Mouse (Mus musculus) intestine, postnatal 0 days (tissue): Measurements from ENCODE around the gene Calhm6. TPM values are rescaled to one million over a fixed set of nuclear protein-coding genes. Genes with fewer than 3 reads are reported as not detected.

Experiments
- ATAC-seq: fragments of 200-750 bp; cut with Nextera tagmentation; 2 replicates; pipeline ENCODE4 v1.8.0; 2017; ENCODE audit warnings: mild to moderate bottlenecking, moderate TSS enrichment, moderate library complexity
- H3K27ac ChIP-seq: fragments of 300-500 bp; sonication (generic); 2 replicates; pipeline ENCODE4 v1.5.1; 2014; ENCODE audit warnings: mild to moderate bottlenecking, low read depth, low read length, moderate library complexity
- H3K27me3 ChIP-seq: fragments of 300-500 bp; sonication (generic); replicated peaks from 2 replicates; pipeline ENCODE4 v1.6.1; 2014; ENCODE audit warnings: low read length, mixed read lengths; ENCODE audit not compliant: control insufficient read depth, insufficient read depth
- H3K36me3 ChIP-seq: fragments of 300-500 bp; sonication (generic); 2 replicates; pipeline ENCODE4 v1.6.1; 2014; ENCODE audit warnings: mild to moderate bottlenecking, moderate library complexity; ENCODE audit not compliant: control insufficient read depth, insufficient read depth
- H3K4me1 ChIP-seq: fragments of 300-500 bp; sonication (generic); replicated peaks from 2 replicates; pipeline ENCODE4 v1.6.1; 2014; ENCODE audit warnings: antibody characterized with exemption, low read length, mixed read lengths; ENCODE audit not compliant: control insufficient read depth, insufficient read depth
- H3K4me2 ChIP-seq: fragments of 300-500 bp; sonication (generic); replicated peaks from 2 replicates; pipeline ENCODE4 v1.6.1; 2014; ENCODE audit warnings: low read depth, mild to moderate bottlenecking, moderate library complexity
- H3K4me3 ChIP-seq: fragments of 300-500 bp; sonication (generic); 2 replicates; pipeline ENCODE4 v1.5.1; 2014; ENCODE audit warnings: low read depth, low read length
- H3K9ac ChIP-seq: fragments of 300-500 bp; sonication (generic); 2 replicates; pipeline ENCODE4 v1.6.1; 2014; ENCODE audit warnings: mild to moderate bottlenecking, low read depth, low read length
- H3K9me3 ChIP-seq: fragments of 300-500 bp; sonication (generic); 2 replicates; pipeline ENCODE4 v1.6.1; 2016; ENCODE audit warnings: mixed run types; ENCODE audit not compliant: control insufficient read depth
- CTCF ChIP-seq: sonication (generic); IDR thresholded peaks from 2 replicates; pipeline ENCODE4 v1.5.1; 2016; ENCODE audit warnings: low read depth, mild to moderate bottlenecking, control low read depth, antibody characterized with exemption, moderate library complexity
- WGBS: fragments of 180-500 bp; shearing (Covaris S2); extraction: QIAGEN DNeasy Blood & Tissue Kit; methylation state at CpG from one replicate; pipeline ENCODE4 v1.1.7; 2014; 5-methylcytosine and 5-hydroxymethylcytosine counted together
- polyA plus RNA-seq: library from polyadenylated mRNA; unstranded; fragments of >200 nt; fragmentation: Nextera tagmentation; extraction: Ambion mirVana; gene quantifications from 2 replicates; pipeline ENCODE4 v1.2.1, GENCODE M21; 2015

Gene Calhm6
- polyA plus RNA-seq, 1 experiment from 2014 or later: 2.6 TPM

DNA sequence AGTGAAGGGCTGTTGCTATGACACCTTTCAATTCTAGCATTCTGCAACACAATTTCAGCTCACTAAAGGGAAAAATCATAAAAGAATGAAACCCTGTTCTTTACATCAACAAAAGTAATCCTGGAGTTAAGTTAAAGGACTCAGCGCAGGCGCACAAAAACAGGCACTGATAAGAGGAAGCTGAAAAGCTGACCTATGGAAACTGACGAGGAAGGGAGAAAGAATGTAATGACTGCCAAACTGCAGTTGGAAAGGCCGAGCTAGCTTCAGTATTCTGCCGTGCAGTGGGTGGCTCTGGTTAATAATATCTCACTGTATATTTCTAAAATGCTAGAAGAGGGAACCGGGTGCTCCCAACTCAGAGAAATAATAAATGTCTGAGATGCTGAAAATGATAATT is 10.2 kb upstream of the Calhm6 start:
- H3K27me3 ChIP-seq: no peaks in the 10 kb centered on the region
- H3K9ac ChIP-seq: no peak overlapping the region
- H3K9me3 ChIP-seq: no peaks in the 10 kb centered on the region
- H3K4me3 ChIP-seq: no peak overlapping the region
- WGBS: 42% methylated on average over 6 of the region's 6 CpGs
- H3K4me1 ChIP-seq: no peaks in the 10 kb centered on the region
- H3K27ac ChIP-seq: no peak overlapping the region
- ATAC-seq: no peak
- TF ChIP-seq CTCF: no peak
- no peaks in the 10 kb centered on the region for H3K36me3 ChIP-seq
- no peak overlapping the region for H3K4me2 ChIP-seq

DNA sequence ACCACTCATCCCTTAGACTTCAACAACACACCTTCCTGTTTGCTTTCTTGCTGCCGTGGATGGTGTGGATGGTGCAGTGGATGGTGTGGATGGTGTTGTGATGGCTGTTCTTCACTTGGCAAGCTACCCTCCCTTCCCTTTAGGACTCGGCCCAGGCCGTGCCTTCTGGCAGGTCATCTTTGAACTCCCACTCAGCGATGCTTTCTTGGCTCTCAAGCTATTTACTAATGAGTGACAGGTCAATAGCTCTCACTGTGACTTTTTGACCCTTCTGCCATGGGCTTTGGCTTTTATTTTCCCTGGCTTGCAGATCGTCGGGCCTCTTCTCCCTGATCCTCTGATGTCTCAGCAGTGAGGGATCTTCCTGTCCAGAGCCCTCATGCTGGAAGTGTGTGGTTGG is 8.6 kb upstream of the Calhm6 start:
- ATAC-seq: no peak
- no peak for TF ChIP-seq CTCF
- Histone ChIP-seq H3K4me2 (no peak overlapping the region), H3K4me1 (no peaks in the 10 kb centered on the region), H3K9ac (no peak overlapping the region), H3K27ac (no peak overlapping the region), H3K4me3 (no peak overlapping the region), H3K27me3 (no peaks in the 10 kb centered on the region), H3K36me3 (no peaks in the 10 kb centered on the region), H3K9me3 (no peaks in the 10 kb centered on the region)
- 30% methylated on average over 6 of the region's 6 CpGs for WGBS

DNA sequence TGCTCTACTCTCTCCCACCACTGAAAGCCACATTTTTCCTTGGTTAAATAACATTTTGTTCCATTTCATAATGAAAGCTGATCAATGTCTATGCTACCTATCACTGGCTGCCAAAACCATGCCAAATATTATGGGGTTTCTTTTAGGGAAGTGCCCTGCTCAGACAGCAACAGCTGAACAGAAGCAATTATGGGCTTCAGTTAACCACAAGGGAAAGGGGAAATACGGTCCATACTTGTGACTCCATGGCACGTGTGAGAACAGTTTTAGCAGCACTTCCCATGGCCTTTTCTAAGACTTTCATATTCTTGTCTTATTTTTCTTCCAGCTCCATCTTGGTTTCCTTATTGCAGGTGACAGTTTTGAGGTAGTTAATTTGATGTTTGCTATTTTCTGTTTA is 3.6 kb upstream of the Calhm6 start:
- Histone ChIP-seq H3K27ac (no peak overlapping the region), H3K36me3 (no peaks in the 10 kb centered on the region), H3K9ac (no peak overlapping the region), H3K4me3 (no peak overlapping the region), H3K4me1 (no peaks in the 10 kb centered on the region), H3K4me2 (no peak overlapping the region), H3K27me3 (no peaks in the 10 kb centered on the region), H3K9me3 (no peaks in the 10 kb centered on the region)
- WGBS: 81% methylated on average over 2 of the region's 2 CpGs
- no peak for ATAC-seq
- TF ChIP-seq CTCF: no peak

DNA sequence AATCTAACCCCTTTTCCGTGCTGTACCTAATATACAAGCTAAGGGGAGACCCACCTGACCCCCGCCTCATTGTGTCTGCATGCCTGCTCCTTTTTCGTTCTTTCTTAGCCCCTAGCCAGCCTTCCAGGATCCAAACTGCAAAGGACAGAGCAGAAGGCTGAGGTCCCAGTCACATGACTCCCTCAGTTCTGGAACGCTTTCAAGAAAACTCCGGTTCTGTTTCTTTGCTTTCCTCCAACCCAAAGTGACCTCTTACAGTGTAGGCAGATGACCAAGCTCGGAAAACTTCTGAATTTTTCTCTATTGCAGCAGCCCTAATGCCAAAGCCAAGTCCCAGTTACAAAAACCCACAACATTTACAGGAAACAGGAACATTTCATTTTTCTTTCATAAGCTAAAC is 607 bp upstream of the Calhm6 start:
- Histone ChIP-seq H3K27me3 (no peaks in the 10 kb centered on the region), H3K27ac (no peak overlapping the region), H3K36me3 (no peaks in the 10 kb centered on the region), H3K9ac (no peak overlapping the region), H3K4me1 (no peaks in the 10 kb centered on the region), H3K4me2 (peak overlapping the region; percentile 86; the same call in 1 of the 2 replicates), H3K4me3 (no peak overlapping the region), H3K9me3 (no peaks in the 10 kb centered on the region)
- TF ChIP-seq CTCF: no peak
- 74% methylated on average over 6 of the region's 6 CpGs for WGBS
- no peak for ATAC-seq

DNA sequence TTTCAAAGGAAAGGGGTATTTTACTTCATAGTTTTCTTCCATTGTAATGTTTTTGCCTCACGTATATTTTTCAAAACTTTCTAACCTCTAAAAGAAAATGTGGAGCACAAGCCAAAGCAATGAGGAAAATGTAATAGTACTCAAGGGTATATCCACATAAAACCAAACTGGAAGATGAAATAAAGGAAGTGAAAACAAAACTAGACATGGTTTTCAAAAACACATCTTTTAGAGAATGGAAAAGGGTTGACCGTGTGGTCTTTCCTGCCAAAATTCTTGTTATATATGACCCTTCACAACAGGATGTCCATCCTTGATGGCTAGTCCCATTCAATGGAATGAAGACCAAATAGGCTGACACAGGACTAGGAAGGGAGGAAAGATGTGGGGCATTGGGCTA is 9.4 kb downstream of the Calhm6 start:
- Histone ChIP-seq H3K4me3 (no peak overlapping the region), H3K36me3 (no peaks in the 10 kb centered on the region), H3K4me1 (no peaks in the 10 kb centered on the region), H3K27ac (no peak overlapping the region), H3K9me3 (no peaks in the 10 kb centered on the region), H3K4me2 (no peak overlapping the region), H3K9ac (no peak overlapping the region), H3K27me3 (no peaks in the 10 kb centered on the region)
- whole genome bisulfite sequencing: 92% methylated on average over 2 of the region's 2 CpGs
- no peak for ATAC-seq
- no peak for TF ChIP-seq CTCF

DNA sequence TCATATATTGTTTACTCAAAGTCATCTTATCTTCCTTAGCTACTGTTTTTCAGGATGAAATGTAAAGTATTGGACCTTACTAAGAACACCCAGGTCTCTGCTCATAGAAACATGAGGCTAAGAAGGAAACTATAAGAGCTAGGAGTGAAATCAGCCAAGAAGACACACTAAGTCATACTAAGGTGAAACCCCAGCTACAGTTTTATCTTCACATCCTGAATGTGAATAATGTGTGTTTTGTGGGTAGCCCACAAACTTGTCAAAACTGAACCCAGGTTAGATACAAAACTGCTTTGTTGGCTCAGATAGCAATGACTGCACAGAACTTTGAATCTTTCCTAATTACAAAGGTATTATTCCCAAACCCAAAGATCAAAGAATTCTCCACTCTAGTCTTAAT is 10.0 kb downstream of the Calhm6 start:
- no peaks in the 10 kb centered on the region for H3K27me3 ChIP-seq
- no peak for ATAC-seq
- H3K27ac ChIP-seq: no peak overlapping the region
- no peak overlapping the region for H3K4me3 ChIP-seq
- TF ChIP-seq CTCF: no peak
- no peaks in the 10 kb centered on the region for H3K36me3 ChIP-seq
- H3K9me3 ChIP-seq: no peaks in the 10 kb centered on the region
- H3K4me2 ChIP-seq: no peak overlapping the region
- no peaks in the 10 kb centered on the region for H3K4me1 ChIP-seq
- no peak overlapping the region for H3K9ac ChIP-seq

DNA sequence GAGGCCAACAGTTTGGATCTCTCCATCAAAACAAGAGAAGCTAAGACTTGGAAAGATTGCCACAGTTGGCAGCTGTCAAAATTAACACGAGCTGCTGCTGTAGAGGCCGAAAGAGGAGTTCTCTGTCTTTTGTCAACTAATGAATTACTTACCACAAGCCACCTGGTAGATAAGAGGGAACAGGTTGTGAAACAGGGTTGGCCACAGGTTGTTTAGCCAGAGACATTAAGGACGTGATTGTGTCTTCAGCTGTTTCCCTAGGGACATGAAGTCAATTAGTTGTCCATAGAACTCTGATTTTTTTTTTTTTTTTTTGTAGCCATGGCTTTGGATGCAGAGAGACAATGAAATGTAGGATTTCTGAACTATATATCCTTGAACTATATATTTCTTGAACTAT is 10.7 kb downstream of the Calhm6 start:
- Histone ChIP-seq H3K36me3 (no peaks in the 10 kb centered on the region), H3K4me1 (no peaks in the 10 kb centered on the region), H3K27me3 (no peaks in the 10 kb centered on the region), H3K9me3 (no peaks in the 10 kb centered on the region), H3K4me2 (no peak overlapping the region), H3K9ac (no peak overlapping the region), H3K27ac (no peak overlapping the region), H3K4me3 (no peak overlapping the region)
- TF ChIP-seq CTCF: no peak
- ATAC-seq: no peak
- WGBS: 21% methylated on average over 3 of the region's 3 CpGs
